Mouse (Mus musculus) limb, embryonic 15.5 days (tissue): ENCODE measurements around the gene Tmem97. TPM values are rescaled to one million over a fixed set of nuclear protein-coding genes. Genes with fewer than 3 reads are reported as not detected.
"Not testable (repeated sequence)": the region's sequence is repeated elsewhere in the genome, so short reads cannot be mapped to it uniquely, and the experiment has no call there.

Experiments
- ATAC-seq: fragments of 200-750 bp; cut with Nextera tagmentation; 2 replicates; pipeline ENCODE4 v1.8.0; 2017; ENCODE audit warnings: low read depth, moderate TSS enrichment; ENCODE audit not compliant: insufficient number of reproducible peaks, low FRiP score, low TSS enrichment
- H3K27ac ChIP-seq: fragments of 300-500 bp; sonication (generic); 2 replicates; pipeline ENCODE4 v1.5.1; 2015; ENCODE audit warnings: moderate library complexity, mild to moderate bottlenecking, inconsistent platforms
- H3K27me3 ChIP-seq: fragments of 300-500 bp; sonication (generic); 2 replicates; pipeline ENCODE4 v1.6.1; 2015; ENCODE audit warnings: inconsistent platforms
- H3K36me3 ChIP-seq: fragments of 300-500 bp; sonication (generic); 2 replicates; pipeline ENCODE4 v1.6.1; 2015; ENCODE audit warnings: inconsistent platforms
- H3K4me1 ChIP-seq: fragments of 300-500 bp; sonication (generic); 2 replicates; pipeline ENCODE4 v1.6.1; 2015; ENCODE audit warnings: inconsistent platforms
- H3K4me2 ChIP-seq: fragments of 300-500 bp; sonication (generic); 2 replicates; pipeline ENCODE4 v1.6.1; 2015; ENCODE audit warnings: mild to moderate bottlenecking, inconsistent platforms
- H3K4me3 ChIP-seq: fragments of 300-500 bp; sonication (generic); 2 replicates; pipeline ENCODE4 v1.5.1; 2015; ENCODE audit warnings: mild to moderate bottlenecking, inconsistent platforms
- H3K9ac ChIP-seq: fragments of 300-500 bp; sonication (generic); 2 replicates; pipeline ENCODE4 v1.6.1; 2015; ENCODE audit warnings: inconsistent platforms
- H3K9me3 ChIP-seq: fragments of 300-500 bp; sonication (generic); 2 replicates; pipeline ENCODE4 v1.6.1; 2016; ENCODE audit warnings: inconsistent platforms
- WGBS: fragments of 180-500 bp; shearing (Covaris S2); methylation state at CpG from one replicate; pipeline ENCODE4 v1.1.7; 2015; 5-methylcytosine and 5-hydroxymethylcytosine counted together
- polyA plus RNA-seq: library from polyadenylated mRNA; unstranded; fragments of >200 nt; fragmentation: Nextera tagmentation; extraction: Ambion mirVana; gene quantifications from 2 replicates; pipeline ENCODE4 v1.2.1, GENCODE M21; 2015

The Tmem97 gene
- polyA plus RNA-seq, 1 experiment from 2014 or later: 89.3 TPM

GRCm38 (mm10) chr11:78547718-78548460 lies 2.7 kb downstream of the Tmem97 start:
- Histone ChIP-seq H3K27ac (no peak overlapping the region), H3K4me2 (no peak overlapping the region), H3K36me3 (peaks cover 18% of the 10 kb centered on the region), H3K27me3 (no peaks in the 10 kb centered on the region), H3K4me3 (no peak overlapping the region), H3K4me1 (peaks cover 18% of the 10 kb centered on the region), H3K9ac (no peak overlapping the region), H3K9me3 (no peaks in the 10 kb centered on the region)
- 72% methylated on average over 2 of the region's 2 CpGs for WGBS
- ATAC-seq: no peak

DNA sequence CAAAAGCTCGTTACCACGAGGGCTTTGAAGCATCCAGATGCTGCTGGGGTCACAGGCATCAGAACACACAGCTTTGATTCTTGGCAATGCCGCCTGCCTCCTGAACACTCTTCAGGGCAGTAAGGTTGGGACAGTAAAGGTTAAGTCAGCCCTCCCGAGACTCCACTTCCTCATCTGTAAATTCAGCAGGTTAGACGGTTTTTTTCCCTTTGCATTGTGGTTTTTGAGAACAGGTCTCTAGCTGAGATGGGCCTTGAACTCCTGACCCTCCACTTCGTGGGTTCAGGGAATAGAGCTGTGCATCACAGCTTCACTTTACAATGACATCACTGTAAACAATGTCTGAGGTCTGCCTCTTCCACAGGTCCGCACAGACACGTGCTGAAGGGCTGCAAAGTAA lies 5.4 kb downstream of the Tmem97 start:
- no peak overlapping the region for H3K4me3 ChIP-seq
- WGBS: 67% methylated on average over 8 of the region's 8 CpGs
- H3K9ac ChIP-seq: no peak overlapping the region
- H3K36me3 ChIP-seq: peaks cover 41% of the 10 kb centered on the region
- H3K9me3 ChIP-seq: no peaks in the 10 kb centered on the region
- H3K4me1 ChIP-seq: peaks cover 16% of the 10 kb centered on the region
- ATAC-seq: no peak
- H3K27ac ChIP-seq: no peak overlapping the region
- no peaks in the 10 kb centered on the region for H3K27me3 ChIP-seq
- no peak overlapping the region for H3K4me2 ChIP-seq

GRCm38 (mm10) chr11:78544449-78545111 lies 6.0 kb downstream of the Tmem97 start:
- Histone ChIP-seq H3K36me3 (peaks cover 47% of the 10 kb centered on the region), H3K4me1 (peaks cover 13% of the 10 kb centered on the region), H3K9me3 (no peaks in the 10 kb centered on the region), H3K4me3 (no peak overlapping the region), H3K27me3 (no peaks in the 10 kb centered on the region), H3K4me2 (no peak overlapping the region), H3K27ac (no peak overlapping the region), H3K9ac (no peak overlapping the region)
- no peak for ATAC-seq
- 90% methylated on average over 7 of the region's 7 CpGs for WGBS

GRCm38 (mm10) chr11:78540358-78540757 lies 10.2 kb downstream of the Tmem97 start:
- Histone ChIP-seq H3K36me3 (peaks cover 62% of the 10 kb centered on the region), H3K9me3 (no peaks in the 10 kb centered on the region), H3K27me3 (no peaks in the 10 kb centered on the region), H3K4me1 (peaks cover 12% of the 10 kb centered on the region), H3K4me3 (no peak overlapping the region), H3K4me2 (no peak overlapping the region), H3K9ac (no peak overlapping the region), H3K27ac (peak overlapping the region; percentile 47; the same call in 1 of the 2 replicates)
- no peak for ATAC-seq
- 66% methylated on average over 3 of the region's 3 CpGs for WGBS

GRCm38 (mm10) chr11:78536690-78537084 lies 13.9 kb downstream of the Tmem97 start:
- peak overlapping the region; percentile 66 for H3K4me2 ChIP-seq
- H3K36me3 ChIP-seq: peaks cover 45% of the 10 kb centered on the region
- no peaks in the 10 kb centered on the region for H3K9me3 ChIP-seq
- WGBS: 2% methylated on average over 14 of the region's 14 CpGs
- H3K4me1 ChIP-seq: peaks cover 22% of the 10 kb centered on the region
- H3K27me3 ChIP-seq: no peaks in the 10 kb centered on the region
- peak overlapping the region; percentile 95 for H3K27ac ChIP-seq
- H3K9ac ChIP-seq: peak overlapping the region; percentile 87
- H3K4me3 ChIP-seq: peak overlapping the region; percentile 85
- no peak for ATAC-seq

DNA sequence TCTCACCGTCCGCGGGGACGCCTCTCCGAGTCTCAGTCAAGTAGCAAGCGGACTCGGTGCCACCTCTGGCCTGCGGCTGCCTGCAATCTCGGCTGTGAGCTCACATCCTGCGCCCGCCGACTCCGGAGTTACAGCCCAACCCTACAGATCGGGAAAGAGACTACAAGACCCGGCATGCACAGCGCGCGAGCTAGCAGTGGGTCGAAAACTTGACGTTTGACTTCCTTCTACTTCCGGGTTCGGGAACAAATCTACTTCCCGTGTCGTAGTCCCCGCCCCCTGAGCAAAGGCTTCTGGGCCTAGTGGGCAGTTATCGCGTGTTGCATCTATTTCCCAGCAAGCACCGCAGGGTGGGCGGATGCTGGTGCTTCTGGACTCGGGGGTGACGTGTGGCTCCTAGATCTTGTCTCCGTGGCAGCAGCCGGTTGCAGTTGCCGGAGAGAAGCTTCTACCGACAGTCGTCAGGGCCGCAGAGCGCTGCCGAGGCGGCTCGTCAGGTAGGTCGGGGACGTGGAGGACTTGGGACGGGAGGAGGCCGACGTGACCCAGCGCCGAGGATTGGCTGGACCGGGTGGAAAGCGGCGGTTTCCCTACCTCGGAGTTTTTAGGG lies 14.4 kb downstream of the Tmem97 start, which contains the start of the genes Tnfaip1 and Ift20:
TSS of gene Tnfaip1 (minus strand) at position 253 of the 610 bp plus-strand sequence.
TSS of gene Ift20 (plus strand) at position 282 of the 610 bp plus-strand sequence.
- peak; percentile 99 for ATAC-seq
- WGBS: under 1% methylated on average over 52 of the region's 52 CpGs
- no peaks in the 10 kb centered on the region for H3K27me3 ChIP-seq
- peak within 1 kb of the TSS; percentile 74 for H3K4me2 ChIP-seq
- peak within 1 kb of the TSS; percentile 85 for H3K4me3 ChIP-seq
- H3K4me1 ChIP-seq: peaks cover 23% of the 10 kb centered on the region
- H3K27ac ChIP-seq: peak within 1 kb of the TSS; percentile 98
- no peaks in the 10 kb centered on the region for H3K9me3 ChIP-seq
- H3K9ac ChIP-seq: peak within 1 kb of the TSS; percentile 87
- H3K36me3 ChIP-seq: peaks cover 44% of the 10 kb centered on the region

- Histone ChIP-seq H3K9ac (peak overlapping the region; percentile 85), H3K27me3 (no peaks in the 10 kb centered on the region), H3K4me2 (peak overlapping the region; percentile 74), H3K27ac (peak overlapping the region; percentile 98), H3K36me3 (peaks cover 44% of the 10 kb centered on the region), H3K4me3 (peak overlapping the region; percentile 85), H3K9me3 (no peaks in the 10 kb centered on the region), H3K4me1 (peaks cover 25% of the 10 kb centered on the region)
- ATAC-seq: peak; percentile 41; the same call in 1 of the 2 replicates
- whole genome bisulfite sequencing: under 1% methylated on average over 23 of the region's 23 CpGs
Measured at GRCm38 (mm10) chr11:78535376-78536079, 15.0 kb downstream of the Tmem97 start.

GRCm38 (mm10) chr11:78534516-78534915 lies 16.1 kb downstream of the Tmem97 start:
- ATAC-seq: no peak
- H3K36me3 ChIP-seq: peaks cover 42% of the 10 kb centered on the region
- no peaks in the 10 kb centered on the region for H3K9me3 ChIP-seq
- no peak overlapping the region for H3K27ac ChIP-seq
- H3K4me3 ChIP-seq: peak overlapping the region; percentile 85; the same call in 1 of the 2 replicates
- peaks cover 25% of the 10 kb centered on the region for H3K4me1 ChIP-seq
- H3K27me3 ChIP-seq: no peaks in the 10 kb centered on the region
- H3K9ac ChIP-seq: no peak overlapping the region
- WGBS: 77% methylated on average over 4 of the region's 4 CpGs
- H3K4me2 ChIP-seq: peak overlapping the region; percentile 74

- H3K4me2 ChIP-seq, H3K9me3 ChIP-seq, H3K27me3 ChIP-seq, H3K4me3 ChIP-seq, H3K9ac ChIP-seq, ATAC-seq: not testable (repeated sequence)
- Histone ChIP-seq H3K4me1 (peaks cover 14% of the 10 kb centered on the region; the same call in 1 of the 2 replicates), H3K27ac (0 out of 2 replicates have a peak overlapping the region, but pooled peaks have one; percentile 39), H3K36me3 (peaks cover 55% of the 10 kb centered on the region)
- WGBS: 89% methylated on average over 10 of the region's 10 CpGs
Measured at GRCm38 (mm10) chr11:78531515-78531914, 19.1 kb downstream of the Tmem97 start.

DNA sequence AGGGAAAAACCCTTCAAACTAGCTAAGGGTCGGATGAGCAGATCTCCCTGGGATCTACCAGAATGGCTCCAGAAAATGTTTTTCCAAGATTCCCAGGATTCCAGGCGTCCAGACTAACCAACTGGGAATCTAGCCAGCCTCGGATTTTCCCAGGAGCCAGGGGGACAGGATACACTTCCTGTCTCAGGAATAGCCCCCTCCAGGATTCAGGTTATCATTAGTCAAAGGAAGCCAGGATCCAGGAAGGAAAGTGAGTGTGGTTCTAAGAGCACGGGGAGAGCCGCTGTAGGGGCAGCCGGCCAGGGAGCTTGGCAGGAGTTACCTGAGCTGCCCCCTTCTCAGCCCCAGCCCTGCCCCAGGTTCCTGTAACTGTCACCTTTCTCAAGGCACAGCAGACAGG lies 19.5 kb downstream of the Tmem97 start:
- WGBS: 70% methylated on average over 6 of the region's 6 CpGs
- H3K27ac ChIP-seq: peak overlapping the region; percentile 39
- peaks cover 60% of the 10 kb centered on the region for H3K36me3 ChIP-seq

DNA sequence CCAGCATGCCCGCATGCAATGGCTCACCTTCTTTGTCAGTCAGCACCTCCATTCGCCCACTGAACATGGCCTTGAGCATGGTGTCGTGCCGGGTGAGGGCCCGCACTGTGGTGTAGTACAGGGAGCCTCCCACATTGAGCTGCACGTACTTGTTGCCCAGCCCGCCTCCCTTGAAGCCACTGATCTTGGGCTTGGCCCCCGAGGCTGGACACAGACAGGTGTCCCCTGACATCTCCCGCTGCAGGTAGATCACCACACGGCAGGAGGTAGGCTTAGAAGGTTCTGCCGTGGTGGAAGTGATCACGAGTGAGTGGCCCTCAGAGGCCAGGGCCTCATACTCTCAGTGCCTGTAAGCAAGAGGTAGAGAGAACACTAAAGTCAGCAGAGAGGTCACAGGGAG lies 20.6 kb downstream of the Tmem97 start:
- H3K4me2 ChIP-seq: no peak overlapping the region
- no peak overlapping the region for H3K4me3 ChIP-seq
- H3K9me3 ChIP-seq: no peaks in the 10 kb centered on the region
- no peaks in the 10 kb centered on the region for H3K27me3 ChIP-seq
- H3K36me3 ChIP-seq: peaks cover 70% of the 10 kb centered on the region
- H3K4me1 ChIP-seq: peaks cover 11% of the 10 kb centered on the region; the same call in 1 of the 2 replicates
- H3K27ac ChIP-seq: no peak overlapping the region
- 86% methylated on average over 12 of the region's 12 CpGs for WGBS
- no peak overlapping the region for H3K9ac ChIP-seq
- ATAC-seq: no peak

More for the DNA sequence above, 19.5 kb downstream of the Tmem97 start:
- no peak for ATAC-seq
- no peak overlapping the region for H3K4me3 ChIP-seq
- peaks cover 14% of the 10 kb centered on the region; the same call in 1 of the 2 replicates for H3K4me1 ChIP-seq
- no peaks in the 10 kb centered on the region for H3K27me3 ChIP-seq
- H3K9ac ChIP-seq: no peak overlapping the region
- no peak overlapping the region for H3K4me2 ChIP-seq
- H3K9me3 ChIP-seq: no peaks in the 10 kb centered on the region
